Mouse (Mus musculus): ENCODE data around the gene Erp27. TPM values are rescaled to one million over a fixed set of nuclear protein-coding genes. Genes with fewer than 3 reads are reported as not detected.
"Not testable (repeated sequence)": the region's sequence is repeated elsewhere in the genome, so short reads cannot be mapped to it uniquely, and the experiment has no call there.

Erp27 gene
- total RNA-seq, 2 experiments from 2014 or later: 0.25 to 4.4 TPM

- ATAC-seq (replicated peaks; ENCODE audit: poor library complexity): no peak
Observed at GRCm38 (mm10) chr6:136912751-136913265, 9.2 kb downstream of the Erp27 start.

GRCm38 (mm10) chr6:136910247-136910890, 11.6 kb downstream of the Erp27 start:
- peak; percentile 47; the same call in 1 of the 2 replicates for ATAC-seq (replicated peaks; ENCODE audit: poor library complexity)

GRCm38 (mm10) chr6:136906937-136907293, 15.1 kb downstream of the Erp27 start:
- no peak for ATAC-seq (replicated peaks; ENCODE audit: poor library complexity)

- ATAC-seq (replicated peaks; ENCODE audit: poor library complexity): no peak
Observed at GRCm38 (mm10) chr6:136906283-136906936, 15.6 kb downstream of the Erp27 start.

GRCm38 (mm10) chr6:136903885-136904470, 18.0 kb downstream of the Erp27 start:
- ATAC-seq (replicated peaks; ENCODE audit: poor library complexity): peak; percentile 59

- ATAC-seq (replicated peaks; ENCODE audit: poor library complexity): no peak
Observed at GRCm38 (mm10) chr6:136902527-136902926, 19.5 kb downstream of the Erp27 start.

GRCm38 (mm10) chr6:136901010-136901409, 21.0 kb downstream of the Erp27 start:
- ATAC-seq (replicated peaks; ENCODE audit: poor library complexity): no peak

GRCm38 (mm10) chr6:136900369-136901009, 21.5 kb downstream of the Erp27 start:
- ATAC-seq (replicated peaks; ENCODE audit: poor library complexity): peak; percentile 54

- peak; percentile 36 for ATAC-seq (replicated peaks; ENCODE audit: poor library complexity)
Observed at GRCm38 (mm10) chr6:136898954-136899353, 23.0 kb downstream of the Erp27 start.

- ATAC-seq (replicated peaks; ENCODE audit: poor library complexity): peak; percentile 42
Observed at GRCm38 (mm10) chr6:136898222-136898621, 23.8 kb downstream of the Erp27 start.

- ATAC-seq (replicated peaks; ENCODE audit: poor library complexity): no peak
Observed at GRCm38 (mm10) chr6:136897789-136898188, 24.2 kb downstream of the Erp27 start.

GRCm38 (mm10) chr6:136894532-136895339, 27.2 kb downstream of the Erp27 start:
- no peak for ATAC-seq (replicated peaks; ENCODE audit: poor library complexity)

GRCm38 (mm10) chr6:136892002-136892401, 30.0 kb downstream of the Erp27 start:
- peak; percentile 90 for ATAC-seq (replicated peaks; ENCODE audit: poor library complexity)

GRCm38 (mm10) chr6:136889554-136889953, 32.4 kb downstream of the Erp27 start:
- no peak for ATAC-seq (replicated peaks; ENCODE audit: poor library complexity)

- ATAC-seq (replicated peaks; ENCODE audit: poor library complexity): no peak
Observed at GRCm38 (mm10) chr6:136889067-136889466, 32.9 kb downstream of the Erp27 start.

- no peak for ATAC-seq (replicated peaks; ENCODE audit: poor library complexity)
Observed at GRCm38 (mm10) chr6:136887854-136888253, 34.1 kb downstream of the Erp27 start.

- ATAC-seq (replicated peaks; ENCODE audit: poor library complexity): not testable (repeated sequence)
Observed at GRCm38 (mm10) chr6:136884766-136885165, 37.2 kb downstream of the Erp27 start.

GRCm38 (mm10) chr6:136883961-136884360, 38.0 kb downstream of the Erp27 start:
- no peak for ATAC-seq (replicated peaks; ENCODE audit: poor library complexity)

GRCm38 (mm10) chr6:136883431-136883915, 38.5 kb downstream of the Erp27 start:
- no peak for ATAC-seq (replicated peaks; ENCODE audit: poor library complexity)

GRCm38 (mm10) chr6:136881678-136882077, 40.3 kb downstream of the Erp27 start:
- no peak for ATAC-seq (replicated peaks; ENCODE audit: poor library complexity)
